Mouse (Mus musculus) cerebellum, adult 2 months (tissue): ENCODE results near the gene Gm49318. TPM values are rescaled to one million over a fixed set of nuclear protein-coding genes. Genes with fewer than 3 reads are reported as not detected.
A peak's percentile ranks its signal among the peaks of the same experiment; 100 is the strongest.

Source experiments
- DNase-seq, 2 experiments: peaks; one replicate each; pipeline ENCODE4 v3.0.0; 2021
- H3K27ac ChIP-seq: fragments of 200-500 bp; 2 replicates; pipeline ENCODE4 v1.5.1; 2012; ENCODE audit warnings: low read length, control low read depth, inconsistent platforms; ENCODE audit not compliant: insufficient read depth
- H3K27me3 ChIP-seq: fragments of 200-500 bp; 2 replicates; pipeline ENCODE4 v1.6.1; 2012; ENCODE audit warnings: inconsistent platforms, mild to moderate bottlenecking, low read length, moderate library complexity; ENCODE audit not compliant: control insufficient read depth, insufficient read depth
- H3K4me1 ChIP-seq: fragments of 200-500 bp; 2 replicates; pipeline ENCODE4 v1.6.1; 2011; ENCODE audit warnings: low read length; ENCODE audit not compliant: control insufficient read depth, insufficient read depth
- H3K4me3 ChIP-seq: fragments of 200-500 bp; replicated peaks from 2 replicates; pipeline ENCODE3; 2011; ENCODE audit warnings: mild to moderate bottlenecking, low read depth, low read length, control low read depth; ENCODE audit not compliant: insufficient read depth
- CTCF ChIP-seq: fragments of 200-500 bp; IDR thresholded peaks from 2 replicates; pipeline ENCODE4 v1.5.1; 2011; ENCODE audit warnings: low read depth, mild to moderate bottlenecking, control low read depth, low read length, moderate library complexity, borderline replicate concordance; ENCODE audit not compliant: insufficient read depth
- POLR2A ChIP-seq: fragments of 200-500 bp; IDR thresholded peaks from 2 replicates; pipeline ENCODE4 v1.6.1; 2011; ENCODE audit warnings: low read length, control low read depth, borderline replicate concordance; ENCODE audit not compliant: insufficient read depth
- WGBS: fragments of 180-500 bp; shearing (Covaris S2); methylation state at CpG from one replicate; pipeline ENCODE4 v1.1.7; 2018; 5-methylcytosine and 5-hydroxymethylcytosine counted together
- polyA plus RNA-seq: library from polyadenylated mRNA; depleted of rRNA; stranded (reverse); fragments of >200 nt; gene quantifications from 2 replicates; pipeline ENCODE4 v1.2.3, GENCODE M21; 2012

Gene Gm49318
- polyA plus RNA-seq, 1 experiment: not detected

DNA sequence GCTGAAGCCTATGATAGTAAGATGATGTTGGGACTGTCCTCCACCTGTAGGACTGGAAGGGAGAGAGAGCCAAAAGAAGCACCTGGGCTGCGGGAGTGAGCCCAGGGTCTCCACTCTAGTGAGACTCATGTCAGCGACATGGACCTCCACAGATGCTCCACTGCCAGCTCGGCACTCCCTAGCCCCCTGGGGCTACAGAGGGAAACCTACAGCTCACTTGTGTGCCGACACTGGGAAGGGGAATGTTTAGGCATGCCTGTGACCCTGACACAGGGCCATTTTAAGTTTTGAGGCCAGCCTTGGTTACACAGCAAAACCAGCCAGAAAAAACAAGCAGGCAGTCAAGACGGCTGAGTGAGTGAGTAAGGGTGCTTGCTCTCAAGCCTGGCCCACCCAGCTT is 3.9 kb downstream of the Gm49318 start:
- Histone ChIP-seq H3K4me1 (peaks cover 59% of the 10 kb centered on the region), H3K27ac (no peak overlapping the region), H3K4me3 (no peak overlapping the region), H3K27me3 (no peaks in the 10 kb centered on the region)
- no peak for DNase-seq
- 63% methylated on average over 5 of the region's 5 CpGs for WGBS
- TF ChIP-seq POLR2A (no peak), CTCF (no peak)

DNA sequence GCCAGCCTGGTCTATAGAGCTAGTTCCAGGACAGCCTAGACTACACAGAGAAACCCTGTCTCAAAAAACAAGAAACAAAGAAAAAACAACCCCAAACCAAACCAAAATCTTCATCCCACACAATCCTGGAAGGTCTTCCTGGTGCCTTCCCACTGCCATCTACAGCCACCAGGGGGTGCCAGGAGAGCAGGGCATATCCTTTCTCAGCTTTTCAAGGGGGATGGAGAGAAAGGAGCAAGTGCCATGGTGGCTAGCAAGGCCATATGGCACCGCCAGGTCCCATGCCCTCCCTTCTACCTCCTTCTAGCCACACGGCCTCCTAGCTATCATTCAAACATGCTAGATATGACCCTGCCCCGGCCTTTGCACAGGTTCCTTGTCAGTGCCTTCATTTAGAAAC is 4.6 kb downstream of the Gm49318 start:
- WGBS: 26% methylated on average over 3 of the region's 3 CpGs
- no peak overlapping the region for H3K4me3 ChIP-seq
- DNase-seq: peak; percentile 63 to 65
- TF ChIP-seq POLR2A (no peak), CTCF (peak; percentile 73)
- peak overlapping the region; percentile 19; the same call in 1 of the 2 replicates for H3K27ac ChIP-seq
- H3K4me1 ChIP-seq: peaks cover 65% of the 10 kb centered on the region
- no peaks in the 10 kb centered on the region for H3K27me3 ChIP-seq

- Histone ChIP-seq H3K27me3 (no peaks in the 10 kb centered on the region), H3K27ac (no peak overlapping the region), H3K4me3 (no peak overlapping the region), H3K4me1 (peaks cover 72% of the 10 kb centered on the region)
- WGBS: 96% methylated on average over 11 of the region's 11 CpGs
- no peak for TF ChIP-seq POLR2A
- TF ChIP-seq CTCF: no peak
- no peak for DNase-seq
These were observed 5.4 kb downstream of the Gm49318 start for GRCm38 (mm10) chr9:22065642-22066041.

GRCm38 (mm10) chr9:22064341-22064740 is 6.7 kb downstream of the Gm49318 start:
- TF ChIP-seq CTCF (no peak), POLR2A (no peak)
- peak overlapping the region; percentile 80 for H3K27ac ChIP-seq
- DNase-seq: peak; percentile 93 to 96
- H3K27me3 ChIP-seq: no peaks in the 10 kb centered on the region
- WGBS: 23% methylated on average over 3 of the region's 3 CpGs
- H3K4me1 ChIP-seq: peaks cover 67% of the 10 kb centered on the region
- no peak overlapping the region for H3K4me3 ChIP-seq

- peak; percentile 72 to 85 for DNase-seq
- no peak overlapping the region for H3K4me3 ChIP-seq
- TF ChIP-seq CTCF (no peak), POLR2A (no peak)
- peaks cover 60% of the 10 kb centered on the region for H3K4me1 ChIP-seq
- WGBS: 5% methylated on average over 2 of the region's 2 CpGs
- peak overlapping the region; percentile 91 for H3K27ac ChIP-seq
- no peaks in the 10 kb centered on the region for H3K27me3 ChIP-seq
These were observed 9.7 kb downstream of the Gm49318 start for GRCm38 (mm10) chr9:22061339-22061738.

GRCm38 (mm10) chr9:22058011-22058424 is 13.0 kb downstream of the Gm49318 start:
- peak; percentile 78 to 80 for DNase-seq
- TF ChIP-seq POLR2A (no peak), CTCF (no peak)
- H3K27me3 ChIP-seq: no peaks in the 10 kb centered on the region
- 10% methylated on average over 9 of the region's 9 CpGs for WGBS
- no peak overlapping the region for H3K4me3 ChIP-seq
- H3K27ac ChIP-seq: peak overlapping the region; percentile 71
- peaks cover 53% of the 10 kb centered on the region for H3K4me1 ChIP-seq

GRCm38 (mm10) chr9:22057031-22057517 is 14.0 kb downstream of the Gm49318 start:
- H3K4me3 ChIP-seq: no peak overlapping the region
- peaks cover 49% of the 10 kb centered on the region for H3K4me1 ChIP-seq
- 78% methylated on average over 9 of the region's 9 CpGs for WGBS
- peak overlapping the region; percentile 71; the same call in 1 of the 2 replicates for H3K27ac ChIP-seq
- H3K27me3 ChIP-seq: no peaks in the 10 kb centered on the region
- TF ChIP-seq CTCF: no peak
- no peak for TF ChIP-seq POLR2A
- no peak for DNase-seq

DNA sequence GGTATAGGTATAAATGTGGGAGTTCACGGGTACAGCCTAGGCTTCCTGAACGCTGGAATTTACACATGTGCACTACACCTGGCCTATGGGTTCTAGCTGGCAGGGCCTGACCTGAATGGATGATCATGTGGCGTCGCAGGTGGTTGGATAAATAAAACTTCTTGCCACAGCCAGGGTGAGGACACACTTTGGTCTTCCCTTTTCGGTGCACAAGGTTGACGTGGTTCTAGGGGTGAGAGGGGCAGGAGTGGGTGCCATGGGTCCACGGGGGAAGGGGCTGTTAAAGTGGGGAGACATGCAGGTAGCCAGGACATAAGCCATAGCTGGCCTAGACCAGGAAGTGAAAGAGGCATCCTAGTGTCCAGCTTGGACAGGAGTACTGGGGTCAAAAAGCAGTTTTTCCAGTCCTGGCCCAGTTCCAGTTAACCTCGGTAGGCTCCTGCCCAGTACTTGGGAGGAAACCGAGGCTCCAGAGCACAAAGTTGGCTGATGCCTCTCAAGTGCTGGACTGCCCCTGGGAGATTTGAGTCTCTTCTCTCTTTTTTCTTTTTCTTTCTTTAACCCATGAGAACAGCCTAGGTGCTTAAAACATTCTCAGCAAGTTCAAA is 14.7 kb downstream of the Gm49318 start:
- Histone ChIP-seq H3K4me1 (peaks cover 43% of the 10 kb centered on the region), H3K27ac (no peak overlapping the region), H3K4me3 (no peak overlapping the region), H3K27me3 (no peaks in the 10 kb centered on the region)
- WGBS: 71% methylated on average over 9 of the region's 9 CpGs
- TF ChIP-seq CTCF (no peak), POLR2A (no peak)
- no peak for DNase-seq
